Comparison of ENCODE assay signal across 23 mouse cellular contexts in genomic region chr3:37632751-37633150, GRCm38 (mm10). TPM values are rescaled to one million over a fixed set of nuclear protein-coding genes. Genes with fewer than 3 reads are reported as not detected.
DNase-seq lines count a peak whose midpoint lies in the region; ATAC-seq lines count a peak whose summit lies in the region.
"Had no signal": no experiment of that assay in that cellular context is flagged by ENCODE, and none has a peak within 500 bp of the region (broad histone marks: within the 10 kb centered on the region; RNA-seq: fewer than 3 reads in every experiment).

No protein-coding gene starts in this region.

- intact Hi-C loops in left cerebral cortex, postnatal 10 days (cut with DNase I), result loop anchor here (10.0 kb wide), 4 partner anchors 158 to 592 kb away; no protein-coding TSS in a partner anchor

- no peak overlapping the region for H3K9ac ChIP-seq in intestine, embryonic 14.5 days (ENCODE audit: low read length)
- no peak overlapping the region for H3K9ac ChIP-seq in intestine, embryonic 16.5 days (ENCODE audit: low read depth, low read length)
- H3K9ac ChIP-seq in midbrain, embryonic 11.5 days (ENCODE audit: low read length), result no peak overlapping the region
- H3K9ac ChIP-seq in midbrain, embryonic 13.5 days (replicated peaks), result no peak overlapping the region
- H3K9ac ChIP-seq: embryonic facial prominence, embryonic 13.5 days; embryonic facial prominence, embryonic 15.5 days; forebrain, embryonic 12.5 days had no signal

- no peaks in the 10 kb centered on the region for H3K4me1 ChIP-seq in intestine, embryonic 14.5 days (replicated peaks; ENCODE audit: control insufficient read depth, insufficient read depth, low read length)
- H3K4me1 ChIP-seq in intestine, embryonic 16.5 days (ENCODE audit: control insufficient read depth, insufficient read depth, low read length), result no peaks in the 10 kb centered on the region
- no peaks in the 10 kb centered on the region for H3K4me1 ChIP-seq in midbrain, embryonic 11.5 days (ENCODE audit: control insufficient read depth, insufficient read depth, low read length)
- H3K4me1 ChIP-seq in midbrain, embryonic 13.5 days (replicated peaks), result no peaks in the 10 kb centered on the region
- H3K4me1 ChIP-seq: embryonic facial prominence, embryonic 13.5 days; embryonic facial prominence, embryonic 15.5 days; forebrain, embryonic 12.5 days had no signal

- DNase-seq in intestine, embryonic 14.5 days (ENCODE audit: low spot score), result peak; percentile 3
- peak; percentile 75 for DNase-seq in midbrain, embryonic 11.5 days (ENCODE audit: low spot score, missing footprints)
- DNase-seq in left cerebral cortex, postnatal 10 days (ENCODE audit: extremely low spot score in 1 of 2, low spot score in 2 of 2), result no peak
- DNase-seq: adrenal gland, adult 2 months; adrenal gland, postnatal 10 days; adrenal gland, postnatal 25 days; cerebellum, adult 11 months; cerebellum, adult 18-20 months; cerebellum, adult 8-10 months; cerebellum, adult 9-11 months; cerebellum, postnatal 14 days; cerebellum, postnatal 36 days; embryo, embryonic 11 days had no signal

- ATAC-seq in intestine, embryonic 14.5 days (replicated peaks; ENCODE audit: low FRiP score, low TSS enrichment, low read depth), result no peak
- no peak for ATAC-seq in intestine, embryonic 16.5 days
- no peak for ATAC-seq in midbrain, embryonic 11.5 days (ENCODE audit: low FRiP score)
- ATAC-seq in midbrain, embryonic 13.5 days, result no peak
- ATAC-seq: forebrain, embryonic 14.5 days; forebrain, embryonic 16.5 days had no signal

- H3K4me3 ChIP-seq in intestine, embryonic 14.5 days (ENCODE audit: low read depth, low read length), result no peak overlapping the region
- no peak overlapping the region for H3K4me3 ChIP-seq in intestine, embryonic 16.5 days (ENCODE audit: low read length)
- no peak overlapping the region for H3K4me3 ChIP-seq in midbrain, embryonic 11.5 days (ENCODE audit: low read depth, low read length)
- no peak overlapping the region for H3K4me3 ChIP-seq in midbrain, embryonic 13.5 days (replicated peaks)
- H3K4me3 ChIP-seq: embryonic facial prominence, embryonic 13.5 days; embryonic facial prominence, embryonic 15.5 days; erythroblast, embryonic 14.5 days; forebrain, embryonic 10.5 days; forebrain, embryonic 12.5 days had no signal

- no peaks in the 10 kb centered on the region for H3K27me3 ChIP-seq in intestine, embryonic 14.5 days (replicated peaks; ENCODE audit: control insufficient read depth, insufficient read depth, low read length)
- no peaks in the 10 kb centered on the region for H3K27me3 ChIP-seq in intestine, embryonic 16.5 days (replicated peaks; ENCODE audit: control insufficient read depth, insufficient read depth, low read length)
- H3K27me3 ChIP-seq in midbrain, embryonic 11.5 days (ENCODE audit: control insufficient read depth, insufficient read depth, low read length), result no peaks in the 10 kb centered on the region
- H3K27me3 ChIP-seq in midbrain, embryonic 13.5 days, result peaks cover 13% of the 10 kb centered on the region; the same call in 1 of the 2 replicates
- H3K27me3 ChIP-seq: embryonic facial prominence, embryonic 13.5 days; embryonic facial prominence, embryonic 15.5 days; forebrain, embryonic 12.5 days had no signal

- H3K27ac ChIP-seq in intestine, embryonic 14.5 days (ENCODE audit: low read depth), result no peak overlapping the region
- no peak overlapping the region for H3K27ac ChIP-seq in intestine, embryonic 16.5 days (ENCODE audit: low read length)
- no peak overlapping the region for H3K27ac ChIP-seq in midbrain, embryonic 11.5 days (ENCODE audit: low read depth, low read length)
- H3K27ac ChIP-seq in midbrain, embryonic 13.5 days, result no peak overlapping the region
- H3K27ac ChIP-seq: embryonic facial prominence, embryonic 13.5 days; embryonic facial prominence, embryonic 15.5 days; forebrain, embryonic 10.5 days; forebrain, embryonic 12.5 days had no signal

- 90% methylated on average over 3 of the region's 3 CpGs for WGBS in intestine, embryonic 14.5 days
- 88% methylated on average over 3 of the region's 3 CpGs for WGBS in intestine, embryonic 16.5 days
- WGBS in midbrain, embryonic 11.5 days, result 70% methylated on average over 3 of the region's 3 CpGs
- WGBS in midbrain, embryonic 13.5 days, result 76% methylated on average over 3 of the region's 3 CpGs

- H3K36me3 ChIP-seq in intestine, embryonic 14.5 days (ENCODE audit: control insufficient read depth, insufficient read depth, low read length), result no peaks in the 10 kb centered on the region
- H3K36me3 ChIP-seq in intestine, embryonic 16.5 days (ENCODE audit: control insufficient read depth, insufficient read depth, low read length), result no peaks in the 10 kb centered on the region
- no peaks in the 10 kb centered on the region for H3K36me3 ChIP-seq in midbrain, embryonic 11.5 days (ENCODE audit: control insufficient read depth, insufficient read depth, low read length)
- no peaks in the 10 kb centered on the region for H3K36me3 ChIP-seq in midbrain, embryonic 13.5 days
- H3K36me3 ChIP-seq: embryonic facial prominence, embryonic 13.5 days; embryonic facial prominence, embryonic 15.5 days; forebrain, embryonic 10.5 days; forebrain, embryonic 12.5 days had no signal

- H3K4me2 ChIP-seq in intestine, embryonic 14.5 days (ENCODE audit: low read length), result no peak overlapping the region
- H3K4me2 ChIP-seq in intestine, embryonic 16.5 days (ENCODE audit: low read depth, low read length), result no peak overlapping the region
- H3K4me2 ChIP-seq in midbrain, embryonic 11.5 days, result no peak overlapping the region
- H3K4me2 ChIP-seq in midbrain, embryonic 13.5 days (replicated peaks), result no peak overlapping the region
- H3K4me2 ChIP-seq: embryonic facial prominence, embryonic 13.5 days; embryonic facial prominence, embryonic 15.5 days; forebrain, embryonic 12.5 days had no signal

- H3K9me3 ChIP-seq in intestine, embryonic 14.5 days (ENCODE audit: control insufficient read depth, low read length), result no peaks in the 10 kb centered on the region
- no peaks in the 10 kb centered on the region for H3K9me3 ChIP-seq in intestine, embryonic 16.5 days (ENCODE audit: control insufficient read depth, low read length)
- no peaks in the 10 kb centered on the region for H3K9me3 ChIP-seq in midbrain, embryonic 11.5 days (ENCODE audit: control insufficient read depth, low read length)
- no peaks in the 10 kb centered on the region for H3K9me3 ChIP-seq in midbrain, embryonic 13.5 days
- H3K9me3 ChIP-seq: embryonic facial prominence, embryonic 13.5 days; embryonic facial prominence, embryonic 15.5 days; forebrain, embryonic 10.5 days; forebrain, embryonic 12.5 days had no signal

RNA-seq across cellular contexts. Expression of gene Spry1, which starts 7.0 kb away (rescaled TPM):
- 18.4 and 18.5 TPM in 2 replicates for polyA plus RNA-seq in intestine, embryonic 14.5 days (2014; fragmentation: Nextera tagmentation; extraction: Ambion mirVana)
- 11.3 and 13.4 TPM in 2 replicates for polyA plus RNA-seq in intestine, embryonic 16.5 days (2015; fragmentation: Nextera tagmentation; extraction: Ambion mirVana)
- polyA plus RNA-seq in midbrain, embryonic 11.5 days (2014; fragmentation: Nextera tagmentation; extraction: Ambion mirVana), result 10.0 and 10.3 TPM in 2 replicates
- 5.8 and 7.3 TPM in 2 replicates for polyA plus RNA-seq in midbrain, embryonic 13.5 days (2015; fragmentation: Nextera tagmentation; extraction: Ambion mirVana)
- 10 to 100 TPM; 15.3 to 16.0 TPM for total RNA-seq in left cerebral cortex, postnatal 10 days (2021)
- total RNA-seq: MEL had no signal

Comparison
In these comparisons a context has a peak if more than half of its experiments do, and no peak if none do; other contexts are left out.
1. DNase-seq: peak in intestine, embryonic 14.5 days (single experiment) and midbrain, embryonic 11.5 days (single experiment); none in left cerebral cortex, postnatal 10 days (0 of 2).